In genomic region chr14:120275246-120276238, GRCm38 (mm10) we compare ENCODE assay signal across 7 mouse cellular contexts. TPM values are rescaled to one million over a fixed set of nuclear protein-coding genes. Genes with fewer than 3 reads are reported as not detected.
A peak's percentile ranks its signal among the peaks of the same experiment; 100 is the strongest.
DNase-seq lines count a peak whose midpoint lies in the region; ATAC-seq lines count a peak whose summit lies in the region.

TSS of gene Mbnl2 (plus strand) at chr14:120275669.

- peak; percentile 100 for ATAC-seq in midbrain, embryonic 13.5 days

- H3K4me3 ChIP-seq in embryonic facial prominence, embryonic 10.5 days, result peak within 1 kb of the TSS; percentile 74
- H3K4me3 ChIP-seq in limb, embryonic 10.5 days, result peak within 1 kb of the TSS; percentile 69
- H3K4me3 ChIP-seq in midbrain, embryonic 13.5 days (replicated peaks), result peak within 1 kb of the TSS; percentile 69

- H3K4me2 ChIP-seq in midbrain, embryonic 13.5 days (replicated peaks), result peak within 1 kb of the TSS; percentile 71

- 2% methylated on average over 35 of the region's 35 CpGs for WGBS in embryonic facial prominence, embryonic 10.5 days
- 3% methylated on average over 35 of the region's 35 CpGs for WGBS in limb, embryonic 10.5 days
- WGBS in midbrain, embryonic 13.5 days, result under 1% methylated on average over 35 of the region's 35 CpGs

- DNase-seq in adrenal gland, postnatal 10 days, result peak; percentile 97
- peak; percentile 97 for DNase-seq in embryonic facial prominence, embryonic 10.5 days (ENCODE audit: low spot score)
- DNase-seq in gonadal fat pad, adult 2 months (ENCODE audit: low read depth), result no peak
- DNase-seq in kidney, adult 11 months, result peak; percentile 96
- peak; percentile 94 for DNase-seq in limb, embryonic 10.5 days (ENCODE audit: low spot score)
- DNase-seq in spleen, adult 12 weeks (ENCODE audit: low spot score), result peak; percentile 86

- H3K4me1 ChIP-seq in embryonic facial prominence, embryonic 10.5 days, result peaks cover 61% of the 10 kb centered on the region
- peaks cover 42% of the 10 kb centered on the region for H3K4me1 ChIP-seq in limb, embryonic 10.5 days
- peaks cover 50% of the 10 kb centered on the region for H3K4me1 ChIP-seq in midbrain, embryonic 13.5 days (replicated peaks)

- no peaks in the 10 kb centered on the region for H3K36me3 ChIP-seq in embryonic facial prominence, embryonic 10.5 days (replicated peaks)
- H3K36me3 ChIP-seq in limb, embryonic 10.5 days, result no peaks in the 10 kb centered on the region
- no peaks in the 10 kb centered on the region for H3K36me3 ChIP-seq in midbrain, embryonic 13.5 days

- peak within 1 kb of the TSS; percentile 72 for H3K9ac ChIP-seq in midbrain, embryonic 13.5 days (replicated peaks)

- H3K9me3 ChIP-seq in embryonic facial prominence, embryonic 10.5 days, result no peaks in the 10 kb centered on the region
- no peaks in the 10 kb centered on the region for H3K9me3 ChIP-seq in limb, embryonic 10.5 days (replicated peaks)
- H3K9me3 ChIP-seq in midbrain, embryonic 13.5 days, result no peaks in the 10 kb centered on the region

- no peaks in the 10 kb centered on the region for H3K27me3 ChIP-seq in embryonic facial prominence, embryonic 10.5 days (replicated peaks; ENCODE audit: low read depth, poor library complexity, severe bottlenecking)
- H3K27me3 ChIP-seq in limb, embryonic 10.5 days (ENCODE audit: low read depth, poor library complexity, severe bottlenecking), result no peaks in the 10 kb centered on the region
- no peaks in the 10 kb centered on the region for H3K27me3 ChIP-seq in midbrain, embryonic 13.5 days

- peak within 1 kb of the TSS; percentile 90 for H3K27ac ChIP-seq in embryonic facial prominence, embryonic 10.5 days (replicated peaks)
- peak within 1 kb of the TSS; percentile 88 for H3K27ac ChIP-seq in limb, embryonic 10.5 days
- H3K27ac ChIP-seq in midbrain, embryonic 13.5 days, result peak within 1 kb of the TSS; percentile 81

RNA-seq across cellular contexts. Expression of gene Mbnl2, which starts in this region (rescaled TPM):
- 100 to 1,000 TPM; 182 to 201 TPM for total RNA-seq in adrenal gland, postnatal 10 days (2021)
- polyA plus RNA-seq in embryonic facial prominence, embryonic 10.5 days (2016; fragmentation: Nextera tagmentation; extraction: Ambion mirVana), result 42.8 and 54.1 TPM in 2 replicates
- polyA plus RNA-seq in gonadal fat pad, adult 2 months (2012; rRNA removed), result 69.9 and 86.9 TPM in 2 replicates
- polyA plus RNA-seq in limb, embryonic 10.5 days (2016; fragmentation: Nextera tagmentation; extraction: Ambion mirVana), result 33.8 and 45.5 TPM in 2 replicates
- polyA plus RNA-seq in midbrain, embryonic 13.5 days (2015; fragmentation: Nextera tagmentation; extraction: Ambion mirVana), result 17.2 and 17.6 TPM in 2 replicates
